Mouse (Mus musculus): Measurements from ENCODE around the gene Astn2. TPM values are rescaled to one million over a fixed set of nuclear protein-coding genes. Genes with fewer than 3 reads are reported as not detected.
A peak's percentile ranks its signal among the peaks of the same experiment; 100 is the strongest.
"Not testable (repeated sequence)": the region's sequence is repeated elsewhere in the genome, so short reads cannot be mapped to it uniquely, and the experiment has no call there.

Gene Astn2
- total RNA-seq, 4 experiments from 2014 or later, result 35.3 to 42.9 (median 39.7) TPM

GRCm38 (mm10) chr4:65687006-65687723, 717.2 kb downstream of the Astn2 start:
- DNase-seq (ENCODE audit: low spot score in 2 of 2), result no peak

GRCm38 (mm10) chr4:65686258-65687005, 718.0 kb downstream of the Astn2 start:
- no peak for DNase-seq (ENCODE audit: low spot score in 2 of 2)

GRCm38 (mm10) chr4:65684401-65684800, 720.0 kb downstream of the Astn2 start:
- no peak for DNase-seq (ENCODE audit: low spot score in 2 of 2)

GRCm38 (mm10) chr4:65679786-65680185, 724.6 kb downstream of the Astn2 start:
- not testable (repeated sequence) for DNase-seq (ENCODE audit: low spot score in 2 of 2)

GRCm38 (mm10) chr4:65678929-65679328, 725.5 kb downstream of the Astn2 start:
- no peak for DNase-seq (ENCODE audit: low spot score in 2 of 2)

- no peak for DNase-seq (ENCODE audit: low spot score in 2 of 2)
Measured at GRCm38 (mm10) chr4:65678495-65678894, 725.9 kb downstream of the Astn2 start.

- DNase-seq (ENCODE audit: low spot score in 2 of 2), result no peak
Measured at GRCm38 (mm10) chr4:65674267-65674978, 730.0 kb downstream of the Astn2 start.

GRCm38 (mm10) chr4:65673418-65673933, 730.9 kb downstream of the Astn2 start:
- DNase-seq (ENCODE audit: low spot score in 2 of 2), result no peak

- no peak for DNase-seq (ENCODE audit: low spot score in 2 of 2)
Measured at GRCm38 (mm10) chr4:65672294-65672693, 732.1 kb downstream of the Astn2 start.

GRCm38 (mm10) chr4:65671585-65672184, 732.7 kb downstream of the Astn2 start:
- DNase-seq (ENCODE audit: low spot score in 2 of 2), result no peak

- no peak for DNase-seq (ENCODE audit: low spot score in 2 of 2)
Measured at GRCm38 (mm10) chr4:65667030-65667610, 737.3 kb downstream of the Astn2 start.

GRCm38 (mm10) chr4:65663176-65663575, 741.2 kb downstream of the Astn2 start:
- no peak for DNase-seq (ENCODE audit: low spot score in 2 of 2)

GRCm38 (mm10) chr4:65654723-65655122, 749.7 kb downstream of the Astn2 start:
- DNase-seq (ENCODE audit: low spot score in 2 of 2), result peak; percentile 64 to 68

- no peak for DNase-seq (ENCODE audit: low spot score in 2 of 2)
Measured at GRCm38 (mm10) chr4:65642611-65643010, 761.8 kb downstream of the Astn2 start.

- DNase-seq (ENCODE audit: low spot score in 2 of 2), result no peak
Measured at GRCm38 (mm10) chr4:65638231-65638630, 766.2 kb downstream of the Astn2 start.

- no peak for DNase-seq (ENCODE audit: low spot score in 2 of 2)
Measured at GRCm38 (mm10) chr4:65620125-65620524, 784.3 kb downstream of the Astn2 start.

- no peak for DNase-seq (ENCODE audit: low spot score in 2 of 2)
Measured at GRCm38 (mm10) chr4:65613135-65613534, 791.3 kb downstream of the Astn2 start.

- no peak for DNase-seq (ENCODE audit: low spot score in 2 of 2)
Measured at GRCm38 (mm10) chr4:65610896-65611295, 793.5 kb downstream of the Astn2 start.

GRCm38 (mm10) chr4:65610329-65610728, 794.1 kb downstream of the Astn2 start:
- DNase-seq (ENCODE audit: low spot score in 2 of 2), result no peak

- DNase-seq (ENCODE audit: low spot score in 2 of 2), result no peak
Measured at GRCm38 (mm10) chr4:65608112-65608511, 796.3 kb downstream of the Astn2 start.

- DNase-seq (ENCODE audit: low spot score in 2 of 2), result no peak
Measured at GRCm38 (mm10) chr4:65607184-65607631, 797.2 kb downstream of the Astn2 start.
